Mouse (Mus musculus): ENCODE data around the gene Mid1ip1. TPM values are rescaled to one million over a fixed set of nuclear protein-coding genes. Genes with fewer than 3 reads are reported as not detected.
A peak's percentile ranks its signal among the peaks of the same experiment; 100 is the strongest.

The Mid1ip1 gene
- polyA plus RNA-seq (2015; fragmentation: Nextera tagmentation; extraction: Ambion mirVana) = 98.4 and 109 TPM in 2 replicates

DNA sequence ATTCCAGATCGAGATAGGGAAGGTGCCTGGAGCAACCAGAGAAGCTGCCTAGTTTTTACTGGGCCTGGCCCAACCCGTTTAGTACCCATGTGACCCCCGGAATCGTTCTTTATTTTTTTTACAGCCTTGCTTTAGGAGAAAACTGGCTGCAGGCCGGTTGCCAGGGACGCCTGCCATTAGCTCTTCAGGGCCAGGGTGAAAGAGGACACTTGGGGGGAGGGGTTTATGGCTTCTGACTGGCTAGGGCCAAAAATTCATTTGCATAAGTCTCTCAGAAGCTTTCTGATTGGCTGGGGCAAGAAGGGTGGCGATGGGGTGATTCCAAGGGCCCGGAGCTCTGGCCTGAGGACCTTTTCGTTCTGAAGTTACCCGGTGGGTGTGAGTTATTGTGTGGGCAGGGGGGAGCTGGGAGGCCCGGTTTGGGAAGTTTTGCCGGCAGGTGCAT is at the start of gene Mid1ip1:
TSS of gene Mid1ip1 (plus strand) at position 318 of the 445 bp plus-strand sequence.
- Histone ChIP-seq H3K9ac (ENCODE audit: low read depth, low read length) (no peak within 1 kb of the TSS), H3K27ac (ENCODE audit: low read length) (0 out of 2 replicates have a peak within 1 kb of the TSS, but pooled peaks have one; percentile 11), H3K9me3 (replicated peaks; ENCODE audit: control insufficient read depth, low read length, poor library complexity, severe bottlenecking) (no peaks in the 10 kb centered on the region), H3K4me2 (ENCODE audit: low read length) (peak within 1 kb of the TSS; percentile 26; the same call in 1 of the 2 replicates), H3K4me3 (ENCODE audit: low read depth, low read length) (no peak within 1 kb of the TSS), H3K4me1 (ENCODE audit: control insufficient read depth, insufficient read depth, low read length) (0 out of 2 replicates have a peak, but pooled peaks cover 2% of the 10 kb centered on the region), H3K36me3 (ENCODE audit: control insufficient read depth, insufficient read depth, low read length) (no peaks in the 10 kb centered on the region), H3K27me3 (ENCODE audit: control insufficient read depth, insufficient read depth, low read depth, low read length) (no peaks in the 10 kb centered on the region)
- ATAC-seq = 0 out of 2 replicates have a peak, but pooled peaks have one; percentile 22
- WGBS = 19% methylated on average over 12 of the region's 12 CpGs

- no peak overlapping the region for H3K4me2 ChIP-seq (ENCODE audit: low read length)
- no peaks in the 10 kb centered on the region for H3K27me3 ChIP-seq (ENCODE audit: control insufficient read depth, insufficient read depth, low read depth, low read length)
Observed at GRCm38 (mm10) chrX:10694455-10695180, 20.2 kb upstream of the Mid1ip1 start.

GRCm38 (mm10) chrX:10706728-10707127 is 8.1 kb upstream of the Mid1ip1 start:
- no peaks in the 10 kb centered on the region for H3K4me1 ChIP-seq (ENCODE audit: control insufficient read depth, insufficient read depth, low read length)
- WGBS = 80% methylated on average over 3 of the region's 3 CpGs

More at GRCm38 (mm10) chrX:10694455-10695180, 20.2 kb upstream of the Mid1ip1 start:
- no peak overlapping the region for H3K9ac ChIP-seq (ENCODE audit: low read depth, low read length)
- WGBS = 86% methylated on average over 5 of the region's 5 CpGs
- H3K27ac ChIP-seq (ENCODE audit: low read length) = no peak overlapping the region
- no peak overlapping the region for H3K4me3 ChIP-seq (ENCODE audit: low read depth, low read length)
- ATAC-seq = no peak
- H3K9me3 ChIP-seq (replicated peaks; ENCODE audit: control insufficient read depth, low read length, poor library complexity, severe bottlenecking) = no peaks in the 10 kb centered on the region
- no peaks in the 10 kb centered on the region for H3K36me3 ChIP-seq (ENCODE audit: control insufficient read depth, insufficient read depth, low read length)
- H3K4me1 ChIP-seq (ENCODE audit: control insufficient read depth, insufficient read depth, low read length) = no peaks in the 10 kb centered on the region

DNA sequence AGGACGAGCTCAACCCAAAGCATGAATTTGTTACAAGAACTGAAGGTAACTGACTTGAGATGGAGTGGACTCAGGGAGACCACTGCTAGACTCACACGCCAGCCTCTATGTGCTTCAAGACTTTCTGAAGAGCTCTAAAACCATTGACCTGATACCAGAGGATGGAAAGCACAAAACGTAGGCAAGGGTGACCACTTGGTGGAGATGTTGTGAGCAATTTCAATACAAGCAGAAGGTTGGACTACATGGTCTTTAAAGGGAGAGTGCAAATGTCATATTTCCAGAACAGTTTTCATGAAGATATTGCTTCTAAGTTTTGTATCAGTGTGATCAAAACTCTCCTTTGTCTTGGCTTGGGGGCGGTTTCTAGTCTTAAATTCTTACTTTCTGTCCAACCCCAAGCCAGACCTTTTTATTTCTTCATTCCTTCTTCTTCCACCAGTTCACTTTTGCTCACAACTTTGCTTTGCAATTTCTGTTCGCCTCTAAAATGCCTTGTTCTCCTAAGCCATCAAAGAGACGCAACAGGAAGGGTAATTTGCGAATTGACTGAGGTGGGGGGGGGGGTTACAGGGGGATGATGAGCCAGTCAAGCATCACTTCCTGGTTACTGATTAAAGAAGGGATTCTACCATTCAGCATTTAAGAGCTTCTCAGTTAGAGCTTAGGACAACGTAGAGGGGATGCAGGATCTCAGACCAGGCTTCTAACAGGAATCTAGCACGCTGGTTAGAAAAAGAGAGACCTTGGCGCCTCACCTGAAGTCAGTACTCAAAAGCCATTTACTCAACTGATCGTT is 775 bp upstream of the Mid1ip1 start:
- H3K4me2 ChIP-seq (ENCODE audit: low read length) = peak overlapping the region; percentile 26; the same call in 1 of the 2 replicates
- H3K9me3 ChIP-seq (replicated peaks; ENCODE audit: control insufficient read depth, low read length, poor library complexity, severe bottlenecking) = no peaks in the 10 kb centered on the region
- H3K36me3 ChIP-seq (ENCODE audit: control insufficient read depth, insufficient read depth, low read length) = no peaks in the 10 kb centered on the region
- no peaks in the 10 kb centered on the region for H3K27me3 ChIP-seq (ENCODE audit: control insufficient read depth, insufficient read depth, low read depth, low read length)
- H3K4me1 ChIP-seq (ENCODE audit: control insufficient read depth, insufficient read depth, low read length) = 0 out of 2 replicates have a peak, but pooled peaks cover 2% of the 10 kb centered on the region
- no peak overlapping the region for H3K9ac ChIP-seq (ENCODE audit: low read depth, low read length)
- no peak overlapping the region for H3K4me3 ChIP-seq (ENCODE audit: low read depth, low read length)
- WGBS = 37% methylated on average over 11 of the region's 11 CpGs
- no peak overlapping the region for H3K27ac ChIP-seq (ENCODE audit: low read length)
- ATAC-seq = no peak

More at GRCm38 (mm10) chrX:10706728-10707127, 8.1 kb upstream of the Mid1ip1 start:
- H3K27me3 ChIP-seq (ENCODE audit: control insufficient read depth, insufficient read depth, low read depth, low read length) = no peaks in the 10 kb centered on the region
- no peak overlapping the region for H3K4me2 ChIP-seq (ENCODE audit: low read length)
- no peaks in the 10 kb centered on the region for H3K9me3 ChIP-seq (replicated peaks; ENCODE audit: control insufficient read depth, low read length, poor library complexity, severe bottlenecking)
- no peak overlapping the region for H3K27ac ChIP-seq (ENCODE audit: low read length)
- H3K4me3 ChIP-seq (ENCODE audit: low read depth, low read length) = no peak overlapping the region
- no peaks in the 10 kb centered on the region for H3K36me3 ChIP-seq (ENCODE audit: control insufficient read depth, insufficient read depth, low read length)
- ATAC-seq = no peak
- H3K9ac ChIP-seq (ENCODE audit: low read depth, low read length) = no peak overlapping the region

GRCm38 (mm10) chrX:10716917-10717763 is 2.3 kb downstream of the Mid1ip1 start:
- peak overlapping the region; percentile 65 for H3K4me2 ChIP-seq (ENCODE audit: low read length)
- H3K36me3 ChIP-seq (ENCODE audit: control insufficient read depth, insufficient read depth, low read length) = no peaks in the 10 kb centered on the region
- peak overlapping the region; percentile 60 for H3K4me3 ChIP-seq (ENCODE audit: low read depth, low read length)
- 21% methylated on average over 44 of the region's 50 CpGs for WGBS
- peak overlapping the region; percentile 77 for H3K9ac ChIP-seq (ENCODE audit: low read depth, low read length)
- ATAC-seq = peak; percentile 91
- no peaks in the 10 kb centered on the region for H3K9me3 ChIP-seq (replicated peaks; ENCODE audit: control insufficient read depth, low read length, poor library complexity, severe bottlenecking)
- peaks cover 6% of the 10 kb centered on the region; the same call in 1 of the 2 replicates for H3K4me1 ChIP-seq (ENCODE audit: control insufficient read depth, insufficient read depth, low read length)
- no peaks in the 10 kb centered on the region for H3K27me3 ChIP-seq (ENCODE audit: control insufficient read depth, insufficient read depth, low read depth, low read length)
- peak overlapping the region; percentile 87 for H3K27ac ChIP-seq (ENCODE audit: low read length)

DNA sequence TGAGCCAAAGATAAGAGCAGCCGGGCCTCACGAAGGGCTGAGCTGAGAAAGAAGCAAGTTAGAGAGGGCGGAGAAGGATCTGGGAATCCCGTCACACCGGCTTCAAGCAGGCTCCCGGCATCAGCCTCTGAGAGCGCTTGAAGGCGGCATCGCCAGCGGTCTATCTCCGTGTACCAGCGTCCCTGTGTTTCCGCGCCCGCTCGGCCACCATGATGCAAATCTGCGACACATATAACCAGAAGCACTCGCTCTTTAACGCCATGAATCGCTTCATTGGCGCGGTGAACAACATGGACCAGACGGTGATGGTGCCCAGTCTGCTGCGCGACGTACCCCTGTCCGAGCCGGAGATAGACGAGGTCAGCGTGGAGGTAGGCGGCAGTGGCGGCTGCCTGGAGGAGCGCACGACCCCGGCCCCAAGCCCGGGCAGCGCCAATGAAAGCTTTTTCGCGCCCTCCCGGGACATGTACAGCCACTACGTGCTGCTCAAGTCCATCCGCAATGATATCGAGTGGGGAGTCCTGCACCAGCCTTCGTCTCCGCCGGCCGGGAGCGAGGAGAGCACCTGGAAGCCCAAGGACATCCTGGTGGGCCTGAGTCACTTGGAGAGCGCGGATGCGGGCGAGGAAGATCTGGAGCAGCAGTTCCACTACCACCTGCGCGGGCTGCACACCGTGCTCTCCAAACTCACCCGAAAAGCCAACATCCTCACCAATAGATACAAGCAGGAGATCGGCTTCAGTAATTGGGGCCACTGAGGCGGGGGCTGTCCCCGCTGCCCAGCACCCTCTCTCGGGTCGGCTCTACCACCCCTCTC is 3.4 kb downstream of the Mid1ip1 start:
- H3K27me3 ChIP-seq (ENCODE audit: control insufficient read depth, insufficient read depth, low read depth, low read length) = no peaks in the 10 kb centered on the region
- peak overlapping the region; percentile 77 for H3K9ac ChIP-seq (ENCODE audit: low read depth, low read length)
- H3K36me3 ChIP-seq (ENCODE audit: control insufficient read depth, insufficient read depth, low read length) = no peaks in the 10 kb centered on the region
- H3K4me2 ChIP-seq (ENCODE audit: low read length) = peak overlapping the region; percentile 65
- peak; percentile 33 for ATAC-seq
- H3K27ac ChIP-seq (ENCODE audit: low read length) = peak overlapping the region; percentile 87
- H3K9me3 ChIP-seq (replicated peaks; ENCODE audit: control insufficient read depth, low read length, poor library complexity, severe bottlenecking) = no peaks in the 10 kb centered on the region
- H3K4me3 ChIP-seq (ENCODE audit: low read depth, low read length) = peak overlapping the region; percentile 60
- 19% methylated on average over 58 of the region's 61 CpGs for WGBS
- peaks cover 6% of the 10 kb centered on the region; the same call in 1 of the 2 replicates for H3K4me1 ChIP-seq (ENCODE audit: control insufficient read depth, insufficient read depth, low read length)

DNA sequence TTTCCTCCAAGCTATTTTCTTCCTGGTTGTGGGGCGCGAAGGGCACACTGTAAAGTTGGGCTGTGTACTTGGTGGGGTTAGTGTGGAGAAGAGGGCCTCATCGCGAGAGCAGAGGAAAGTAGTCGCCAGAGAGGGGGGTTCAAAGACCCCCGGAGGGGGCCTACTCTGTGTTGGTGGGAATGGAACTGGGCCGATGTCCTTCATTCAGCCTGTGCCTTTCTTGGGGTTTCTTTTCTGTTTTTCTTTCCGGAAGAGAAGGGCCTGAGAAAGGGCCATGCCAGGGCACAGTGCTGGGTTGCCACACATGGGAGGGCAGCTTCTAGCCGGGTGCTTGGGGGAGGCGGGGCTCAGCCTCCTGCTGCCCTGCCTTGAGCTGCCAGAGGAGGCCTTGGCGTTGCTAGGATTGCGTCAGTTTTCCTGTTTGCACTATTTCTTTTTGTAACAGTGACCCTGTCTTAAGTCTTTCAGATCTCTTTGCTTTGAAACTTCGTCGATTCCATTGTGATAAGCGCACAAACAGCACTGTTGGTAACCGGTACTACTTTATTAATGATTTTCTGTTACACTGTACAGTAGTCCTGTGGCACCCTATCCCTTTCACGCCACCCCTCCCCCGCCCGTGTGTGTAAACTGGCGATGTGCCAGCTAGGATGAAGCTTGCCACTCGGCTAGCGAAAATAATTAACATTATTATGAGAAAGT is 4.2 kb downstream of the Mid1ip1 start:
- 20% methylated on average over 22 of the region's 22 CpGs for WGBS
- Histone ChIP-seq H3K36me3 (ENCODE audit: control insufficient read depth, insufficient read depth, low read length) (no peaks in the 10 kb centered on the region), H3K9ac (ENCODE audit: low read depth, low read length) (peak overlapping the region; percentile 77), H3K4me3 (ENCODE audit: low read depth, low read length) (peak overlapping the region; percentile 60), H3K4me1 (ENCODE audit: control insufficient read depth, insufficient read depth, low read length) (peaks cover 6% of the 10 kb centered on the region; the same call in 1 of the 2 replicates), H3K9me3 (replicated peaks; ENCODE audit: control insufficient read depth, low read length, poor library complexity, severe bottlenecking) (no peaks in the 10 kb centered on the region), H3K27me3 (ENCODE audit: control insufficient read depth, insufficient read depth, low read depth, low read length) (no peaks in the 10 kb centered on the region), H3K4me2 (ENCODE audit: low read length) (peak overlapping the region; percentile 65), H3K27ac (ENCODE audit: low read length) (peak overlapping the region; percentile 87)
- ATAC-seq = peak; percentile 81
